Mouse (Mus musculus) MEL (cell line): ENCODE measurements around the gene Gmppb. TPM values are rescaled to one million over a fixed set of nuclear protein-coding genes. Genes with fewer than 3 reads are reported as not detected.

Experiments used
- DNase-seq: peaks from one replicate; pipeline ENCODE4 v3.0.0; 2011; ENCODE audit warnings: low read depth, low spot score
- H3K27ac ChIP-seq: 2 replicates; pipeline ENCODE4 v1.5.1; 2012; ENCODE audit warnings: low read depth, mild to moderate bottlenecking, control low read depth, low read length, moderate library complexity; ENCODE audit not compliant: control insufficient read depth
- H3K27me3 ChIP-seq, 2 experiments: fragments of 150-350 bp in 1 of 2; sonication (generic) in 1 of 2; 2 replicates each; pipeline ENCODE4 v1.6.1; 2012; ENCODE audit warnings: low read length in 2 of 2, mild to moderate bottlenecking in 2 of 2, improper control_type of control experiment in 1 of 2, moderate library complexity in 1 of 2; ENCODE audit not compliant: insufficient read depth in 2 of 2, control insufficient read depth in 1 of 2
- H3K36me3 ChIP-seq, 2 experiments: 2 replicates each; pipeline ENCODE4 v1.6.1; 2012 to 2014; ENCODE audit warnings: low read length in 2 of 2, improper control_type of control experiment in 1 of 2, inconsistent platforms in 1 of 2, mild to moderate bottlenecking in 1 of 2; ENCODE audit not compliant: insufficient read depth in 2 of 2, control insufficient read depth in 1 of 2
- H3K4me1 ChIP-seq, 2 experiments: fragments of 150-350 bp in 1 of 2; sonication (generic) in 1 of 2; 2 replicates each; pipeline ENCODE4 v1.6.1; 2012; ENCODE audit warnings: low read length in 2 of 2, improper control_type of control experiment in 1 of 2, mild to moderate bottlenecking in 1 of 2; ENCODE audit not compliant: insufficient read depth in 2 of 2, control insufficient read depth in 1 of 2
- H3K4me3 ChIP-seq, 2 experiments: fragments of 150-350 bp in 1 of 2; sonication (generic) in 1 of 2; 2 replicates each; pipeline ENCODE4 v1.5.1; 2012; ENCODE audit warnings: low read depth in 2 of 2, low read length in 2 of 2, mild to moderate bottlenecking in 2 of 2, moderate library complexity in 2 of 2, control low read depth in 1 of 2, improper control_type of control experiment in 1 of 2; ENCODE audit not compliant: control insufficient read depth in 1 of 2, insufficient read depth in 1 of 2
- H3K79me2 ChIP-seq: 2 replicates; pipeline ENCODE4 v1.6.1; 2012; ENCODE audit warnings: mild to moderate bottlenecking, low read length, moderate library complexity; ENCODE audit not compliant: control insufficient read depth, poor library complexity, insufficient read depth
- H3K9ac ChIP-seq: 2 replicates; pipeline ENCODE4 v1.6.1; 2012; ENCODE audit warnings: low read depth, mild to moderate bottlenecking, control low read depth, low read length, moderate library complexity; ENCODE audit not compliant: control insufficient read depth, poor library complexity, severe bottlenecking
- H3K9me3 ChIP-seq: fragments of 150-350 bp; sonication (generic); replicated peaks from 2 replicates; pipeline ENCODE4 v1.6.1; 2012; ENCODE audit warnings: mild to moderate bottlenecking, low read length, improper control_type of control experiment, moderate library complexity; ENCODE audit not compliant: insufficient read depth
- BHLHE40 ChIP-seq: IDR thresholded peaks from 2 replicates; pipeline ENCODE4 v1.6.1; 2012; ENCODE audit warnings: low read depth, mild to moderate bottlenecking, inconsistent platforms, low read length, improper control_type of control experiment, borderline replicate concordance
- CHD1 ChIP-seq: IDR thresholded peaks from 2 replicates; pipeline ENCODE4 v1.6.1; 2012; ENCODE audit warnings: low read depth, mild to moderate bottlenecking, inconsistent platforms, low read length, improper control_type of control experiment
- CTCF ChIP-seq, 3 experiments: IDR thresholded peaks in 2 of 3; conservative IDR thresholded peaks in 1 of 3; 2 replicates each; pipeline ENCODE4 v1.5.1; 2011 to 2012; ENCODE audit warnings: low read length in 3 of 3, low read depth in 2 of 3, mild to moderate bottlenecking in 2 of 3, improper control_type of control experiment in 1 of 3, inconsistent platforms in 1 of 3, mixed read lengths in 1 of 3, moderate library complexity in 1 of 3; ENCODE audit not compliant: control insufficient read depth in 1 of 3, insufficient read depth in 1 of 3, poor library complexity in 1 of 3, severe bottlenecking in 1 of 3
- E2F4 ChIP-seq: IDR thresholded peaks from 2 replicates; pipeline ENCODE4 v1.6.1; 2011; ENCODE audit warnings: low read depth, low read length, improper control_type of control experiment, borderline replicate concordance
- ELF1 ChIP-seq: IDR thresholded peaks from 2 replicates; pipeline ENCODE4 v1.6.1; 2014; ENCODE audit warnings: low read depth, mild to moderate bottlenecking, inconsistent platforms, low read length, improper control_type of control experiment, moderate library complexity
- EP300 ChIP-seq, 2 experiments: IDR thresholded peaks; 2 replicates each; pipeline ENCODE4 v1.6.1; 2011; ENCODE audit warnings: improper control_type of control experiment in 2 of 2, low read length in 2 of 2, low read depth in 1 of 2, mild to moderate bottlenecking in 1 of 2
- ETS1 ChIP-seq: IDR thresholded peaks from 2 replicates; pipeline ENCODE4 v1.6.1; 2012; ENCODE audit warnings: low read depth, mild to moderate bottlenecking, inconsistent platforms, low read length, improper control_type of control experiment, moderate library complexity
- HCFC1 ChIP-seq: IDR thresholded peaks from 2 replicates; pipeline ENCODE4 v1.6.1; 2012; ENCODE audit warnings: low read depth, mild to moderate bottlenecking, inconsistent platforms, low read length, improper control_type of control experiment, moderate library complexity
- MAFK ChIP-seq: IDR thresholded peaks from 2 replicates; pipeline ENCODE4 v1.6.1; 2011; ENCODE audit warnings: low read depth, mild to moderate bottlenecking, low read length, improper control_type of control experiment, borderline replicate concordance
- MAX ChIP-seq: IDR thresholded peaks from 2 replicates; pipeline ENCODE4 v1.6.1; 2011; ENCODE audit warnings: low read length, improper control_type of control experiment
- MAZ ChIP-seq: IDR thresholded peaks from 2 replicates; pipeline ENCODE4 v1.6.1; 2012; ENCODE audit warnings: low read depth, mild to moderate bottlenecking, inconsistent platforms, low read length, improper control_type of control experiment
- MXI1 ChIP-seq: IDR thresholded peaks from 2 replicates; pipeline ENCODE4 v1.6.1; 2011; ENCODE audit warnings: mild to moderate bottlenecking, low read depth, low read length, improper control_type of control experiment
- MYC ChIP-seq: IDR thresholded peaks from 2 replicates; pipeline ENCODE4 v1.6.1; 2011; ENCODE audit warnings: low read depth, mild to moderate bottlenecking, low read length, improper control_type of control experiment, moderate library complexity
- NELFE ChIP-seq: IDR thresholded peaks from 2 replicates; pipeline ENCODE4 v1.6.1; 2011; ENCODE audit warnings: low read depth, low read length, improper control_type of control experiment
- NRF1 ChIP-seq: IDR thresholded peaks from 2 replicates; pipeline ENCODE4 v1.6.1; 2014; ENCODE audit warnings: low read depth, mild to moderate bottlenecking, inconsistent platforms, low read length, improper control_type of control experiment, moderate library complexity; ENCODE audit not compliant: poor library complexity, insufficient read depth, severe bottlenecking
- POLR2A ChIP-seq, 2 experiments: IDR thresholded peaks; 2 replicates each; pipeline ENCODE4 v1.6.1; 2011 to 2012; ENCODE audit warnings: low read length in 2 of 2, mild to moderate bottlenecking in 2 of 2, control low read depth in 1 of 2, improper control_type of control experiment in 1 of 2, low read depth in 1 of 2, moderate library complexity in 1 of 2; ENCODE audit not compliant: control insufficient read depth in 1 of 2, insufficient read depth in 1 of 2, poor library complexity in 1 of 2
- POLR2AphosphoS2 ChIP-seq: IDR thresholded peaks from 2 replicates; pipeline ENCODE4 v1.6.1; 2011; ENCODE audit warnings: low read length, improper control_type of control experiment
- POLR2AphosphoS5 ChIP-seq: IDR thresholded peaks from 2 replicates; pipeline ENCODE4 v1.6.1; 2012; ENCODE audit warnings: low read depth, borderline replicate concordance, mild to moderate bottlenecking, inconsistent platforms, low read length, moderate library complexity, mixed read lengths
- RAD21 ChIP-seq: IDR thresholded peaks from 2 replicates; pipeline ENCODE4 v1.6.1; 2011; ENCODE audit warnings: mild to moderate bottlenecking, low read depth, low read length, improper control_type of control experiment
- RCOR1 ChIP-seq: IDR thresholded peaks from 2 replicates; pipeline ENCODE4 v1.6.1; 2012; ENCODE audit warnings: low read depth, mild to moderate bottlenecking, inconsistent platforms, low read length, improper control_type of control experiment
- SIN3A ChIP-seq: IDR thresholded peaks from 2 replicates; pipeline ENCODE4 v1.6.1; 2012; ENCODE audit warnings: low read length, improper control_type of control experiment, inconsistent platforms
- TAL1 ChIP-seq: IDR thresholded peaks from 2 replicates; pipeline ENCODE4 v1.6.1; 2012; ENCODE audit warnings: mild to moderate bottlenecking, inconsistent platforms, low read length, moderate library complexity, mixed read lengths
- TBP ChIP-seq: IDR thresholded peaks from 2 replicates; pipeline ENCODE4 v1.8.0; 2011; ENCODE audit warnings: low read depth, low read length, improper control_type of control experiment
- UBTF ChIP-seq: IDR thresholded peaks from 2 replicates; pipeline ENCODE4 v1.6.1; 2012; ENCODE audit warnings: low read depth, mild to moderate bottlenecking, inconsistent platforms, low read length, improper control_type of control experiment, moderate library complexity, borderline replicate concordance; ENCODE audit not compliant: insufficient read depth
- USF1 ChIP-seq: IDR thresholded peaks from 2 replicates; pipeline ENCODE4 v1.6.1; 2014; ENCODE audit warnings: low read depth, mild to moderate bottlenecking, inconsistent platforms, low read length, improper control_type of control experiment, moderate library complexity
- USF2 ChIP-seq, 2 experiments: IDR thresholded peaks; 2 replicates each; pipeline ENCODE4 v1.6.1; 2011 to 2012; ENCODE audit warnings: improper control_type of control experiment in 2 of 2, low read length in 2 of 2, borderline replicate concordance in 1 of 2, inconsistent platforms in 1 of 2, low read depth in 1 of 2, mild to moderate bottlenecking in 1 of 2; ENCODE audit not compliant: insufficient read depth in 1 of 2
- ZMIZ1 ChIP-seq: IDR thresholded peaks from 2 replicates; pipeline ENCODE4 v1.6.1; 2012; ENCODE audit warnings: low read depth, mild to moderate bottlenecking, inconsistent platforms, low read length, improper control_type of control experiment, moderate library complexity
- polyA plus RNA-seq, 2 experiments: library from polyadenylated mRNA; stranded (reverse) in 1 of 2; unstranded in 1 of 2; fragments of >175 nt in 1 of 2; fragments of >200 nt in 1 of 2; gene quantifications; 2 replicates each; pipeline versions ENCODE4 v1.2.1 to v1.2.4; 2012; ENCODE audit warnings: low replicate concordance in 2 of 2, low read depth in 1 of 2; ENCODE audit not compliant: insufficient read length in 2 of 2, insufficient read depth in 1 of 2, missing spikeins in 1 of 2
- total RNA-seq: library from RNA; depleted of rRNA; stranded (reverse); fragments of 300-350 nt; gene quantifications from 2 replicates; pipeline ENCODE4 v1.2.3, GENCODE M21; 2012; rRNA removed

Gene Gmppb
- 38.1 and 50.4 TPM in 2 replicates for total RNA-seq
- 10 to 100 TPM in 1 of 2 experiments, not detected in 1; 26.2 TPM for polyA plus RNA-seq

GRCm38 (mm10) chr9:108049016-108049455 lies at the start of gene Gmppb:
Gene Gmppb, plus strand, starts transcription at chr9:108049242.
- peaks cover 2 to 17% of the 10 kb centered on the region in 2 experiments for H3K4me1 ChIP-seq
- peak within 1 kb of the TSS; percentile 81 for H3K27ac ChIP-seq
- H3K27me3 ChIP-seq = no peaks in the 10 kb centered on the region
- peaks cover 0 to 6% of the 10 kb centered on the region in 2 experiments; a peak in 3 of 4 replicates for H3K36me3 ChIP-seq
- no peaks in the 10 kb centered on the region for H3K9me3 ChIP-seq
- H3K79me2 ChIP-seq = peaks cover 10% of the 10 kb centered on the region
- H3K4me3 ChIP-seq = peak within 1 kb of the TSS; percentile 89 to 98
- peak within 1 kb of the TSS; percentile 89 for H3K9ac ChIP-seq
- TF ChIP-seq SIN3A (peak; percentile 96), ZMIZ1 (0 out of 2 replicates have a peak, but pooled peaks have one; percentile 70), RCOR1 (no peak), NELFE (peak; percentile 77), HCFC1 (peak; percentile 86), TAL1 (no peak), RAD21 (no peak), MAZ (0 out of 2 replicates have a peak, but pooled peaks have one; percentile 42), POLR2AphosphoS5 (no peak), ETS1 (peak; percentile 47; the same call in 1 of the 2 replicates), POLR2A (IDR thresholded peaks at IDR 0.05; ENCODE audit: control insufficient read depth in 1 of 2, insufficient read depth in 1 of 2, low read depth in 1 of 2, low read length in 2 of 2, poor library complexity in 1 of 2) (peak; percentile 54 to 76; a peak in 2 of 4 replicates), ELF1 (peak; percentile 90), MXI1 (peak; percentile 75), TBP (peak; percentile 62; the same call in 1 of the 2 replicates), POLR2AphosphoS2 (peak; percentile 45; the same call in 1 of the 2 replicates), MAX (peak; percentile 58), UBTF (no peak), MAFK (no peak)
- DNase-seq = peak; percentile 98

- H3K27me3 ChIP-seq = no peaks in the 10 kb centered on the region
- no peaks in the 10 kb centered on the region for H3K9me3 ChIP-seq
- peak within 1 kb of the TSS; percentile 86 to 93 for H3K4me3 ChIP-seq
- peaks cover 0 to 17% of the 10 kb centered on the region in 2 experiments; a peak in 2 of 4 replicates for H3K36me3 ChIP-seq
- peak; percentile 100 for DNase-seq
- H3K9ac ChIP-seq = peak within 1 kb of the TSS; percentile 91
- H3K27ac ChIP-seq = peak within 1 kb of the TSS; percentile 65
- H3K4me1 ChIP-seq = peaks cover 5 to 13% of the 10 kb centered on the region in 2 experiments
- H3K79me2 ChIP-seq = peaks cover 39% of the 10 kb centered on the region
- TF ChIP-seq USF2 (IDR thresholded peaks at IDR 0.05; ENCODE audit: borderline replicate concordance in 1 of 2, insufficient read depth in 1 of 2, low read depth in 1 of 2, low read length in 2 of 2) = peak; percentile 88 to 97
- TF ChIP-seq RCOR1 = no peak; the same call in 1 of the 2 replicates
- 0 out of 4 replicates have a peak, but pooled peaks of 1 of the 2 experiments have one; percentile 9 for TF ChIP-seq EP300 (IDR thresholded peaks at IDR 0.05; ENCODE audit: low read depth in 1 of 2, low read length in 2 of 2)
- peak; percentile 85 for TF ChIP-seq ZMIZ1
- peak; percentile 92 for TF ChIP-seq NELFE
- TF ChIP-seq CHD1 = no peak
- peak; percentile 100 for TF ChIP-seq USF1
- TF ChIP-seq NRF1 = peak; percentile 84
- peak; percentile 89; the same call in 1 of the 2 replicates for TF ChIP-seq POLR2AphosphoS2
- TF ChIP-seq UBTF = no peak
- TF ChIP-seq BHLHE40 = peak; percentile 100
- TF ChIP-seq MYC = peak; percentile 75
- TF ChIP-seq MXI1 = peak; percentile 70
- TF ChIP-seq CTCF (IDR thresholded peaks at IDR 0.05 in 2 of 3, conservative IDR thresholded peaks at IDR 0.05 in 1 of 3; ENCODE audit: control insufficient read depth in 1 of 3, insufficient read depth in 1 of 3, low read depth in 2 of 3, low read length in 3 of 3, poor library complexity in 1 of 3, severe bottlenecking in 1 of 3) = no peak
- no peak for TF ChIP-seq E2F4
- no peak for TF ChIP-seq ELF1
These were observed 46.9 kb upstream of the Gmppb start, which contains the start of gene Ip6k1 for GRCm38 (mm10) chr9:108001922-108002770. Gene Ip6k1, plus strand, starts transcription at chr9:108002501.
